Mouse (Mus musculus): Measurements from ENCODE around the gene Olfr498.

Olfr498 gene

DNA sequence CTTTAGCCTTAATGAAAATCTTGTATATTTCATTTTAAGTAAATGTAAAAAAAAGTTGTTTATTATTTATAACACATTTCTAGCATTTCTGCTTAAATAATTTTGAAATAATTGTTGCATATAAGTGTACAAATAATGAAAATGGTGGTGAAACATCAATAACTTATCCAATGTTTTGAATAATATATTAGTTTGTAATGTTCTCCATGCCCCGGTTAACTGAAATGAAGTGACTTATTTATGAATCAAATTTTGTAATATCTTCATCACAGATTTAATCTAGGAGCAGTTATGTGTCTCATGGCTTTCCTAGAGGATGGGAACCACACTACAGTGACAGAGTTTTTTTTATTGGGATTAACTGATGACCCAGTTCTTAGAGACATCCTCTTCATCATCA, at the start of gene Olfr498:
Gene Olfr498 (plus strand): TSS at position 301 of the 400 bp plus-strand sequence.
- no peak for DNase-seq (ENCODE audit: low spot score)

DNA sequence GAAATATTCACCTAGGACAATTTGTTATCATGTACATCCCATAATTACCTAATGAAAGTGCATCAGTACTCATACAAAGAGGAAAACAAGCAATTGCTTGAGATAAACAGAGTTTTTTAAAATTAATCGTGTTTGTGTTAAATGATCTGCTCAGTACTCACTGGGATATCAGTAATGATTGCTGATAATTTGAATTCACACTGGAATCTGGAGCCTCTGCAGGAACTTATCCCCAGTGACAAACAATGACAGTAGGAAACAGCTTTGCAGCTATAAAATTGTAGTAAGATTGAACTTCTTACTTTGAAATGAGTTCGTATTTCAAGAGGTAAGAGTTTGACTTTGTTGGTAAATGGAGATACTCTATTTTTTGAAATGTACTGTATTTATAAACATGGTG, 45.0 kb upstream of the Olfr498 start, which contains the start of gene Olfr497:
Gene Olfr497 (plus strand): TSS at position 301 of the 400 bp plus-strand sequence.
- no peak for DNase-seq (ENCODE audit: low spot score)
